Mouse (Mus musculus): ENCODE measurements around the gene Gltp. TPM values are rescaled to one million over a fixed set of nuclear protein-coding genes. Genes with fewer than 3 reads are reported as not detected.

Gene Gltp
- polyA plus RNA-seq, 1 experiment from 2014 or later, result 62.0 TPM

GRCm38 (mm10) chr5:114719003-114719927, 28.5 kb upstream of the Gltp start:
- Histone ChIP-seq H3K4me3 (no peak overlapping the region), H3K4me1 (no peaks in the 10 kb centered on the region), H3K9ac (replicated peaks) (no peak overlapping the region), H3K27me3 (no peaks in the 10 kb centered on the region), H3K27ac (replicated peaks) (no peak overlapping the region), H3K4me2 (replicated peaks) (no peak overlapping the region), H3K9me3 (no peaks in the 10 kb centered on the region; the same call in 1 of the 2 replicates), H3K36me3 (peaks cover 95% of the 10 kb centered on the region)
- no peak for ATAC-seq (ENCODE audit: low FRiP score, low read depth)
- 91% methylated on average over 20 of the region's 20 CpGs for WGBS

- 91% methylated on average over 13 of the region's 13 CpGs for WGBS
- Histone ChIP-seq H3K4me3 (no peak overlapping the region), H3K4me2 (replicated peaks) (no peak overlapping the region), H3K9ac (replicated peaks) (no peak overlapping the region), H3K4me1 (no peaks in the 10 kb centered on the region), H3K9me3 (no peaks in the 10 kb centered on the region), H3K27me3 (no peaks in the 10 kb centered on the region), H3K27ac (replicated peaks) (no peak overlapping the region), H3K36me3 (peaks cover 95% of the 10 kb centered on the region)
- no peak for ATAC-seq (ENCODE audit: low FRiP score, low read depth)
Measured at GRCm38 (mm10) chr5:114718483-114718882, 27.7 kb upstream of the Gltp start.

GRCm38 (mm10) chr5:114717937-114718336, 27.2 kb upstream of the Gltp start:
- peaks cover 99% of the 10 kb centered on the region for H3K36me3 ChIP-seq

GRCm38 (mm10) chr5:114717292-114717691, 26.5 kb upstream of the Gltp start:
- 87% methylated on average over 12 of the region's 12 CpGs for WGBS
- Histone ChIP-seq H3K4me3 (no peak overlapping the region), H3K4me2 (replicated peaks) (no peak overlapping the region), H3K9me3 (no peaks in the 10 kb centered on the region), H3K27me3 (no peaks in the 10 kb centered on the region), H3K4me1 (no peaks in the 10 kb centered on the region), H3K9ac (replicated peaks) (no peak overlapping the region), H3K36me3 (peaks cover 98% of the 10 kb centered on the region), H3K27ac (replicated peaks) (no peak overlapping the region)
- no peak for ATAC-seq (ENCODE audit: low FRiP score, low read depth)

More at GRCm38 (mm10) chr5:114717937-114718336, 27.2 kb upstream of the Gltp start:
- Histone ChIP-seq H3K9ac (replicated peaks) (no peak overlapping the region), H3K9me3 (no peaks in the 10 kb centered on the region), H3K4me1 (no peaks in the 10 kb centered on the region), H3K27ac (replicated peaks) (no peak overlapping the region), H3K4me2 (replicated peaks) (no peak overlapping the region), H3K4me3 (no peak overlapping the region), H3K27me3 (no peaks in the 10 kb centered on the region)
- no peak for ATAC-seq (ENCODE audit: low FRiP score, low read depth)
- 94% methylated on average over 8 of the region's 8 CpGs for WGBS

- H3K4me1 ChIP-seq, result no peaks in the 10 kb centered on the region
- no peak for ATAC-seq (ENCODE audit: low FRiP score, low read depth)
- H3K27ac ChIP-seq (replicated peaks), result no peak overlapping the region
- H3K27me3 ChIP-seq, result no peaks in the 10 kb centered on the region
- H3K9me3 ChIP-seq, result no peaks in the 10 kb centered on the region
- 91% methylated on average over 18 of the region's 18 CpGs for WGBS
- peaks cover 97% of the 10 kb centered on the region for H3K36me3 ChIP-seq
- no peak overlapping the region for H3K4me3 ChIP-seq
- H3K9ac ChIP-seq (replicated peaks), result no peak overlapping the region
- H3K4me2 ChIP-seq (replicated peaks), result no peak overlapping the region
Measured at GRCm38 (mm10) chr5:114714551-114714950, 23.8 kb upstream of the Gltp start.

- Histone ChIP-seq H3K27ac (replicated peaks) (no peak overlapping the region), H3K4me2 (replicated peaks) (no peak overlapping the region), H3K36me3 (peaks cover 52% of the 10 kb centered on the region), H3K9me3 (no peaks in the 10 kb centered on the region), H3K27me3 (no peaks in the 10 kb centered on the region), H3K4me1 (peaks cover 8% of the 10 kb centered on the region), H3K4me3 (no peak overlapping the region), H3K9ac (replicated peaks) (no peak overlapping the region)
- 96% methylated on average over 21 of the region's 21 CpGs for WGBS
- ATAC-seq (ENCODE audit: low FRiP score, low read depth), result no peak
Measured at GRCm38 (mm10) chr5:114709357-114709756, 18.6 kb upstream of the Gltp start.

GRCm38 (mm10) chr5:114708491-114708890, 17.7 kb upstream of the Gltp start:
- peaks cover 43% of the 10 kb centered on the region for H3K36me3 ChIP-seq
- H3K9ac ChIP-seq (replicated peaks), result peak overlapping the region; percentile 78
- peaks cover 5% of the 10 kb centered on the region; the same call in 1 of the 2 replicates for H3K27me3 ChIP-seq
- no peak overlapping the region for H3K27ac ChIP-seq (replicated peaks)
- peaks cover 8% of the 10 kb centered on the region for H3K4me1 ChIP-seq
- no peak for ATAC-seq (ENCODE audit: low FRiP score, low read depth)
- peak overlapping the region; percentile 90 for H3K4me3 ChIP-seq
- H3K9me3 ChIP-seq, result no peaks in the 10 kb centered on the region
- 58% methylated on average over 15 of the region's 15 CpGs for WGBS
- peak overlapping the region; percentile 81 for H3K4me2 ChIP-seq (replicated peaks)

- Histone ChIP-seq H3K4me2 (replicated peaks) (peak within 1 kb of the TSS; percentile 81), H3K4me1 (peaks cover 8% of the 10 kb centered on the region), H3K27ac (replicated peaks) (no peak within 1 kb of the TSS), H3K36me3 (peaks cover 34% of the 10 kb centered on the region), H3K27me3 (peaks cover 6% of the 10 kb centered on the region; the same call in 1 of the 2 replicates), H3K9me3 (no peaks in the 10 kb centered on the region), H3K9ac (replicated peaks) (peak within 1 kb of the TSS; percentile 78), H3K4me3 (peak within 1 kb of the TSS; percentile 90)
- WGBS, result 4% methylated on average over 49 of the region's 49 CpGs
- ATAC-seq (ENCODE audit: low FRiP score, low read depth), result peak; percentile 81
Measured at GRCm38 (mm10) chr5:114707265-114708068, 16.7 kb upstream of the Gltp start, which contains the start of gene Tchp. Tchp (plus strand) TSS chr5:114707760.

- no peak for ATAC-seq (ENCODE audit: low FRiP score, low read depth)
Measured at GRCm38 (mm10) chr5:114702403-114703392, 11.9 kb upstream of the Gltp start.

GRCm38 (mm10) chr5:114699015-114699414, 8.2 kb upstream of the Gltp start:
- no peak for ATAC-seq (ENCODE audit: low FRiP score, low read depth)
- H3K9ac ChIP-seq (replicated peaks), result no peak overlapping the region
- no peaks in the 10 kb centered on the region for H3K36me3 ChIP-seq
- 74% methylated on average over 7 of the region's 7 CpGs for WGBS
- no peaks in the 10 kb centered on the region for H3K9me3 ChIP-seq
- no peak overlapping the region for H3K4me2 ChIP-seq (replicated peaks)
- no peak overlapping the region for H3K27ac ChIP-seq (replicated peaks)
- H3K4me1 ChIP-seq, result no peaks in the 10 kb centered on the region
- H3K27me3 ChIP-seq, result peaks cover 8% of the 10 kb centered on the region; the same call in 1 of the 2 replicates
- H3K4me3 ChIP-seq, result no peak overlapping the region

More at GRCm38 (mm10) chr5:114702403-114703392, 11.9 kb upstream of the Gltp start:
- Histone ChIP-seq H3K4me2 (replicated peaks) (no peak overlapping the region), H3K27ac (replicated peaks) (no peak overlapping the region), H3K27me3 (peaks cover 8% of the 10 kb centered on the region; the same call in 1 of the 2 replicates), H3K36me3 (no peaks in the 10 kb centered on the region), H3K4me3 (no peak overlapping the region), H3K9ac (replicated peaks) (no peak overlapping the region), H3K4me1 (no peaks in the 10 kb centered on the region), H3K9me3 (no peaks in the 10 kb centered on the region)
- 64% methylated on average over 14 of the region's 14 CpGs for WGBS

Data from midbrain, embryonic 12.5 days (tissue).